In the genomic region with DNA sequence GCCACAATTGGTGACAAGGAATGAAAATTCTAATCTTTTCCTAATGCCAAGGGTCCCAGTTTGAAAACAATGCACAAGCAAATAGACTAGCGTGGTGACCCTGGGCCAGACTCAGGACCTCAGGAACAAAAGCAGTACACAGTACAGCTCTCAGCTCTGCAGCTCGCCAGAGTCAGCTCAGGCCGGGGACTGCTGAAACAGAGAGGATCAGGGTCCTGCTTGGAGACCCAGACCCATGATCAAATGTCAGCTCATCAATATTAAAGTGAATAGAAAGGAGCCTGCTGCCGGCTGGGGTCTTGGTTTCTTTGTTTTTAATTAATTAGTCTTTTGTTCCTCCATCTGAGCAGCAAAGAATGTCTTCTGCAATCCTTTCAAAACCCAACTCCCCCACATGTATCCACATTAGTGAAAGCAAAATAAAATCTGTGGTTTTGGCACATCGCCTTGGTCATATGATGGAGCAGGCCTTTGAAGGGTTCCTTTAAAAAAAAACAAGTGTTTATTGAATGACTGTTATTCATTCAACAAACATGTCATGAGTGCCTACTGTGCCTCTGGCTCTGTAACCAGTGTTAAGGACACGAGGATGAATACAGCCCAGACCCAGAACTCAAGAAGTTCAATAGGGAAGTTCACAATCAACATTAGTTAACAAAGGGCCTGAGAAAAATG, we compare ENCODE assay signal across 11 mouse cellular contexts.
DNase-seq lines count a peak whose midpoint lies in the region; ATAC-seq and TF ChIP-seq lines count a peak whose summit lies in the region.
"Had no signal": no experiment of that assay in that cellular context is flagged by ENCODE, and none has a peak within 500 bp of the region (broad histone marks: within the 10 kb centered on the region; RNA-seq: fewer than 3 reads in every experiment).

No protein-coding gene starts in this region.

- 60% methylated on average over 6 of the region's 6 CpGs for WGBS in kidney, embryonic 15.5 days
- WGBS in neural tube, embryonic 15.5 days: 46% methylated on average over 6 of the region's 6 CpGs
- WGBS in liver, postnatal 0 days (ENCODE audit: insufficient replicate concordance): 73% methylated on average over 6 of the region's 6 CpGs

- peaks cover 5% of the 10 kb centered on the region; the same call in 1 of the 2 replicates for H3K4me1 ChIP-seq in kidney, embryonic 15.5 days
- H3K4me1 ChIP-seq in neural tube, embryonic 15.5 days: no peaks in the 10 kb centered on the region
- H3K4me1 ChIP-seq in liver, postnatal 0 days (ENCODE audit: insufficient read depth): no peaks in the 10 kb centered on the region
- H3K4me1 ChIP-seq: megakaryocyte, embryonic 14.5 days had no signal

- H3K9me3 ChIP-seq in kidney, embryonic 15.5 days (replicated peaks): no peaks in the 10 kb centered on the region
- H3K9me3 ChIP-seq in neural tube, embryonic 15.5 days (replicated peaks): no peaks in the 10 kb centered on the region
- no peaks in the 10 kb centered on the region for H3K9me3 ChIP-seq in liver, postnatal 0 days (ENCODE audit: low read length)

- DNase-seq in kidney, adult 11 months: no peak
- DNase-seq in brain, embryonic 18.5 days (ENCODE audit: low read depth, low spot score): peak; percentile 42
- DNase-seq in kidney, postnatal 10 days: peak; percentile 44
- DNase-seq in lung, postnatal 14 days: peak; percentile 54
- DNase-seq in liver, postnatal 0 days: no peak
- DNase-seq in cerebellum, adult 9-10 months: no peak

- ATAC-seq in kidney, embryonic 15.5 days (replicated peaks; ENCODE audit: low FRiP score): no peak
- no peak for ATAC-seq in neural tube, embryonic 15.5 days (ENCODE audit: low FRiP score)
- no peak for ATAC-seq in liver, postnatal 0 days

- no peak overlapping the region for H3K9ac ChIP-seq in kidney, embryonic 15.5 days
- no peak overlapping the region for H3K9ac ChIP-seq in neural tube, embryonic 15.5 days (replicated peaks)
- H3K9ac ChIP-seq in liver, postnatal 0 days (replicated peaks): no peak overlapping the region

- H3K27me3 ChIP-seq in kidney, embryonic 15.5 days: no peaks in the 10 kb centered on the region
- H3K27me3 ChIP-seq in neural tube, embryonic 15.5 days (replicated peaks): no peaks in the 10 kb centered on the region
- no peaks in the 10 kb centered on the region for H3K27me3 ChIP-seq in liver, postnatal 0 days (ENCODE audit: insufficient read depth, low read length)
- H3K27me3 ChIP-seq: megakaryocyte, embryonic 14.5 days had no signal

- TF ChIP-seq EP300 in liver, postnatal 0 days (IDR thresholded peaks at IDR 0.05; ENCODE audit: low read depth): no peak

- H3K36me3 ChIP-seq in kidney, embryonic 15.5 days: no peaks in the 10 kb centered on the region
- H3K36me3 ChIP-seq in neural tube, embryonic 15.5 days: no peaks in the 10 kb centered on the region
- H3K36me3 ChIP-seq in liver, postnatal 0 days (replicated peaks; ENCODE audit: insufficient read depth, low read length): no peaks in the 10 kb centered on the region
- H3K36me3 ChIP-seq: G1E had no signal

- no peak overlapping the region for H3K4me3 ChIP-seq in kidney, embryonic 15.5 days (replicated peaks)
- H3K4me3 ChIP-seq in neural tube, embryonic 15.5 days (replicated peaks): no peak overlapping the region
- no peak overlapping the region for H3K4me3 ChIP-seq in liver, postnatal 0 days (ENCODE audit: low read depth, low read length)
- H3K4me3 ChIP-seq: erythroblast, embryonic 14.5 days; megakaryocyte, embryonic 14.5 days had no signal

- no peak overlapping the region for H3K4me2 ChIP-seq in kidney, embryonic 15.5 days
- H3K4me2 ChIP-seq in neural tube, embryonic 15.5 days: no peak overlapping the region
- H3K4me2 ChIP-seq in liver, postnatal 0 days (ENCODE audit: low read depth, low read length): no peak overlapping the region

- TF ChIP-seq CTCF in liver, postnatal 0 days (IDR thresholded peaks at IDR 0.05; ENCODE audit: low read depth): no peak

- 0 out of 2 replicates have a peak overlapping the region, but pooled peaks have one; percentile 45 for H3K27ac ChIP-seq in kidney, embryonic 15.5 days
- no peak overlapping the region for H3K27ac ChIP-seq in neural tube, embryonic 15.5 days (replicated peaks)
- no peak overlapping the region for H3K27ac ChIP-seq in liver, postnatal 0 days (ENCODE audit: low read depth)

Comparison
In these comparisons a context has a peak if more than half of its experiments do, and no peak if none do; other contexts are left out.
1. DNase-seq: peak in brain, embryonic 18.5 days (single experiment), kidney, postnatal 10 days (single experiment) and lung, postnatal 14 days (single experiment); none in kidney, adult 11 months (single experiment), liver, postnatal 0 days (single experiment) and cerebellum, adult 9-10 months (single experiment).